Mouse (Mus musculus) liver, adult (tissue): Measurements from ENCODE around the gene N4bp3.
A peak's percentile ranks its signal among the peaks of the same experiment; 100 is the strongest.

Experiments used
- GATA4 ChIP-seq: IDR thresholded peaks from 2 replicates; pipeline ENCODE4 v1.6.1; 2014; ENCODE audit warnings: mild to moderate bottlenecking, low read length; ENCODE audit not compliant: insufficient replicate concordance

The N4bp3 gene

GRCm38 (mm10) chr11:51617693-51618092 lies 32.9 kb downstream of the N4bp3 start:
- no peak for TF ChIP-seq GATA4

DNA sequence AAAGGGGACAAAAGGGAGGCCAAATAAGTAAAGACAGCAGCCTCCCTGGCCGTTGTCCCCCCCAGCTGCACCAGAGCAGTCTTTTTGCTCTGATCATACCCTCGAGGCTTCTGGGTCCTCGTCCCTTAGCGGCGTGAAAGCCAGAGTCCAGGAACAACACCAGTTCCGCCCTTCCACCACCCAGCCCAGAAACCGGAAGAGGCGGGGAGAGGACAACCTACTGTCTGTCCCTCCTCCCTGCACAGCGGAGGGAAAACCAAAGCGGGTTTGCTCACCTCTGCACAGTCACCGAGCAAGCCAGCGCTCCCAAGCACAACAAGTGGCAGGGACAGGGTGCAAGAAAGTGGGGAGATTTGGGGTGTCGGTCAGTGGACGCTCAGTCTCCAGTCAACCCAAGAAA lies 35.0 kb downstream of the N4bp3 start:
- TF ChIP-seq GATA4, result no peak; the same call in 1 of the 2 replicates

GRCm38 (mm10) chr11:51615129-51615528 lies 35.5 kb downstream of the N4bp3 start:
- no peak for TF ChIP-seq GATA4

- TF ChIP-seq GATA4, result no peak
Observed at GRCm38 (mm10) chr11:51614256-51614655, 36.4 kb downstream of the N4bp3 start.

GRCm38 (mm10) chr11:51609266-51609909 lies 41.3 kb downstream of the N4bp3 start:
- peak; percentile 28; the same call in 1 of the 2 replicates for TF ChIP-seq GATA4

DNA sequence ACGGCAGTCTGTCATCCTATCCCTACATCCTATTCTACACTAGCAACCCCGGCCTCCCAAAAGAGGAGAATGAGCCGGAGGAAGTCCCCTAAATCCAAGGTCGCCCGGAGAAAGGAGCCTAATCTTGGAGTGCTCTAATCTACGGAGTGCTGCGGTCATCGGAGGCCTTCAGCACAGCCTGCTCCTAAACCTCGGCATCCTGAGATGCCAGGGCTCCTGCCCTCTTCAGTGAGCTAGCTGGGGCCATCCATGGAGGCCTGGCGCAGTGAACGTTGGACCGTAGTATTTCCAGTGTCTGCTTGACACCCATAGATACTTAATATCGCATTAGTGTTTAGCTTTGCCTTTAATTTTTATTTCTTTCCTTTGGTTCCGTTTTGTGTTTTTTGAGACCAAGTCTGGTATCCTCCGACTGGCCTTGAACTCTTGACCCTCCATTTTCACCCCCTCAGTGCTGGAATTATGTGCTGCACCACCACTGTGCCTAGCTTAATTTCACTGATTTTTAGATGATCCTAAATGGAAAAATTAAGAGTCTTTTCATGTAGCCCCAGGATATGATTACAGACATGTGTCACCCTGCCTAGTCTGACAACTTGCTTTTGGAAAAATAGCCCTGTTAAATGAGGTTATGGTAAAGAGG lies 43.4 kb downstream of the N4bp3 start:
- no peak for TF ChIP-seq GATA4

DNA sequence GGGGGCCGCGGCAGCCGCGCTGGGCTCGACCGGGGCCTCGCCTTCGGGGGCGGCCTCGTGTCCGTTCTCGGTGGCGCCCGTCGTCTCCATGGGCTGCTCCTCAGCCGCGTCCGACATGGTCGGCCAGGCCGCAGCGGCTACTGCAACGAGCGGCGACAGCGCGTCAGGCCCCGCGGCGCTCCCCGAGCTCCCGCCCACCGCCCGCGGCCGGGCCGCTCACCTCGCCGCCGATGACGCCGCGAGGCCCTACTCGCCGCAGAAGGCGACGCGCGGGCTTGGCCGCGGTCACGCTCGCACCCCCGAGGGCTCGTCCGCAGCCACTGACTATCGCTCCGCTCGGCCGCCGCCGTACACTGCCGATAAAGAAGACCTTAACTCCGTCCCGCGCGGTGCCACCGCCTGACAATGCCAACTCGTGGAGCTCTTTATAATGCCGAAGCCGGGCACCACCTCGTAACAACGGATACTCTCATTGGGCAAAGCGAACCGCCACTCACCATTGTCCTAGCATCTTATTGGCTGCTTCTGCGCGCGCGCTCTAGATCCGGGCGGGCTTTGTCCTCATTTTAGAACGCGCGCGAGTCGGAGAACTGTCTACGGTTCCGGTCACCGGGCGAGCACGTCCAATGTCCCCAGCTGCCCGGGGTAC lies 44.1 kb downstream of the N4bp3 start, which contains the start of gene Hnrnpab:
TSS of gene Hnrnpab (minus strand) at position 401 of the 649 bp plus-strand sequence.
- no peak for TF ChIP-seq GATA4

DNA sequence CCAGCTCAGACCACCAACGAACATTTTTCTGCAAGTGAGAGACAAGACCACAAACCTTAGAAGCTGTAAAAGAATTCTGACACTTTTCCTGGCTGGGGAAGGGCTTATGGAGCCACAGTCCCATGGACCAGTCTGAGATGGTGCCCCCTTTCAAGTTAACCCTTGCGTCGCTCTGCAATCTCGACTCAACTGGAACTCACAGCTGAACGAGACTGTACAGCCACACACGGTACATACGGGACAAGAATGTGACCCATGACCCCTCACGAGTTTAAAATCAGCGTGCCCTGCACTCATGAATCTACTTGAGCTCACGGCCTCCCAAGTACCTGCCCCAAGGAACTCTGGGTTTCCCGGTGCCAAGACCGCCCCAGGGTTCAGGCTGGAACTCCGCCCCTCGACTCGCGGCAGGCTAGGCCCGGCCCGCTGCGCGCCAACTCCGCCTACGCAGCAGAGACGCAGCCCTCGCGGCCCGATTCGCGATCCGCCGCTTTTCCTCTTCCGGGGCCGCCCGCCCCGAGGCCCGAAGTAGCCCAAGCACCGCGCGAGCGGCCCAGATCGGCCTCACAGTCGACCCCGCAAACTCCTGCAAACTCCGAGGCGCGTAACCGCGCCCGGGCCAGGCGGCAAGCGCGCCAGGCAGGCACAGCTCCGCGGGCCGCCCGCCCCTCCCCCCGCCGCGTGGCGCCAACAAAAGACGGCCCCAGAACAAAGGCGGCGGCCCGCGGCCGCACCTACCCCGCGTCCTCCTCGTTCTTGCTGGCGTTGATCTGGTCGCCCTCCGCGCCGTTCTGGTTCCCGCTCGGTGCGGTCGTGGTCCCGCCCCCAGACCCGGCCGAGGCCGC lies 44.8 kb downstream of the N4bp3 start:
- TF ChIP-seq GATA4, result peak; percentile 22; the same call in 1 of the 2 replicates

DNA sequence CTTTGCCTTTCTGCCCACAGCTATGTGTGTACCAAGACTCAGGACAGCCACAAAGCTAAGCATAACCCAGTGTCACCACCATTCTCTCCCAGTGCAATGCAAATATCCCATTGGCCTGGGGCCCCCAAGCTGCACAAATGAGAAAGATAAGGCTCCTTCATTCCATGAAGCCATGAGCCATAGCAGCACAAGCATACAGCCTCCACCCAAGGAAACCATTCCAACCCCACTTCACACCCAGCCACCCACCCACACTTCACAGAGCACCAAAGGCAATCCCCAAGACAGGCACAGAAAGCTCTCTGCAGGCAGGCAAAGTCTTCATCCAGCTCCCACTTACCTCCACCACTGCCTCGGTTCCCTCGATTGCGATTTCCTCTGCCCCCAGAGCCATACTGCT lies 48.4 kb downstream of the N4bp3 start:
- TF ChIP-seq GATA4, result no peak

DNA sequence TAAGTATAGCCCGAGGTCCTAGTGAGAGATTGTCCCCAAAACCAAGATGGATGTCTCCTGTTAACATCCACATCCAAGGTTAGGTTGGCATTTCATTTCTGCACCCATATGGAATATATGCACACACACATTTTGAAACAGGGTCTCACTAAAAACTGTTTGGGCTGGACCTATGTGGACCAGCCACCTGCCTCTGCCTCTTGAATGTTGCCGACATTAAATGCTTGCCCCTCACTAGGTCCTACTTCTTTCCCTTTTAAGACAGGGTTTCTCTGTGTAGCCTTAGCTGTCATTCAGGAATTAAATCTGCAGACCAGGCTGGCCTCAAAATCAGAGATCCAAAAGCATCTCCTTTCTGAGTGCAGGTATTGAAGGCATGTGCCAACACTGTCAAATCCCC lies 53.1 kb downstream of the N4bp3 start:
- no peak for TF ChIP-seq GATA4

GRCm38 (mm10) chr11:51595459-51596083 lies 55.1 kb downstream of the N4bp3 start:
- no peak for TF ChIP-seq GATA4

- no peak for TF ChIP-seq GATA4
Observed at GRCm38 (mm10) chr11:51594715-51595350, 55.8 kb downstream of the N4bp3 start.

GRCm38 (mm10) chr11:51593849-51594248 lies 56.8 kb downstream of the N4bp3 start:
- TF ChIP-seq GATA4, result no peak

DNA sequence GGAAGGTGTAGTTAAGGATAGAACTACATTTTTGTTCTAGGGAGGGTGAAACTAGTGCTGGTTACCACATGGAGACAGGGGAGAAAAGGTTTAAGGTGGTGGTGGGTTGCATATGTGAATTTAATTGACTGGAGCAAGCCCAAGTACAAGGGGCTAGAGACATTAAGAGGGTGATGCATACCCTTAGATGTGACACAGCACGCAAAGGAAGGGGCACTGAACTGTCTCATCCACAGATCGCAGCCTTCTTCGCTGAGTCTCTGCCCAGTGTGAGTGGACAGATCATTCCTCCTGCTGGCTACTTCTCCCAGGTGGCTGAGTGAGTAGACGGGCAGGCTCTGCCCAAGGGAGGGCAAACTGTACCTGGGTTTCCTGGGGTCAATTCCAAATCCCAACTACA lies 57.3 kb downstream of the N4bp3 start:
- no peak for TF ChIP-seq GATA4
